Mouse (Mus musculus) embryonic facial prominence, embryonic 10.5 days (tissue): ENCODE results near the gene Cux1. TPM values are rescaled to one million over a fixed set of nuclear protein-coding genes. Genes with fewer than 3 reads are reported as not detected.

Experiments used
- DNase-seq: peaks from one replicate; pipeline ENCODE4 v3.0.0-alpha.2; 2017; ENCODE audit warnings: low spot score
- H3K27ac ChIP-seq: fragments of 300-500 bp; sonication (generic); replicated peaks from 2 replicates; pipeline ENCODE4 v1.5.1; 2016; ENCODE audit warnings: mild to moderate bottlenecking
- H3K27me3 ChIP-seq: fragments of 300-500 bp; sonication (generic); replicated peaks from 2 replicates; pipeline ENCODE4 v1.6.1; 2016; ENCODE audit warnings: low read depth, mild to moderate bottlenecking; ENCODE audit not compliant: poor library complexity, severe bottlenecking
- H3K36me3 ChIP-seq: fragments of 300-500 bp; sonication (generic); replicated peaks from 2 replicates; pipeline ENCODE4 v1.6.1; 2016; ENCODE audit warnings: mild to moderate bottlenecking, moderate library complexity
- H3K4me1 ChIP-seq: fragments of 300-500 bp; sonication (generic); 2 replicates; pipeline ENCODE4 v1.6.1; 2016
- H3K4me3 ChIP-seq: fragments of 300-500 bp; sonication (generic); 2 replicates; pipeline ENCODE4 v1.5.1; 2016; ENCODE audit warnings: mild to moderate bottlenecking, moderate library complexity
- H3K9me3 ChIP-seq: fragments of 300-500 bp; sonication (generic); 2 replicates; pipeline ENCODE4 v1.6.1; 2016; ENCODE audit warnings: mild to moderate bottlenecking
- WGBS: fragments of 180-500 bp; shearing (Covaris S2); methylation state at CpG from one replicate; pipeline ENCODE4 v1.1.7; 2016; 5-methylcytosine and 5-hydroxymethylcytosine counted together
- polyA plus RNA-seq: library from polyadenylated mRNA; unstranded; fragments of >200 nt; fragmentation: Nextera tagmentation; extraction: Ambion mirVana; gene quantifications from 2 replicates; pipeline ENCODE4 v1.2.1, GENCODE M21; 2016

Cux1 gene
- polyA plus RNA-seq, 1 experiment from 2014 or later = 75.3 TPM

DNA sequence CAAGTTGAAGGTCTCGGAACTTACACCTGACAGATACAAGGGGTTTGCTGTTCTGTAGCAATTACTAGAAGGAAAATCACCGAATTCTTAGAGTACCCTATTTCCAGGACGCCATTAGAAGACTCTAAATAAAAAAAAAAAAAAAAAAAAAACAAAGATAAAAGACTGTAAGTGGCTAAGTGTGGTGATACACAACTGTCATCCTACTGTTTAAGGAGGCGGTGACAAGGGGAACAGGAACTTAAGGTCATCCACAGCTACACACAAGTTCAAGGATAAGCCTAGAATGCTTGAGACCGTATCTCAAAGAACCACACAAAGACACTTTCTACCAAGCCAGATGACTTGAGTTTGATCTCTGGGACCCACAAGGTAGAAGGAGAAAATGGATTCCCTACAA is 56.7 kb downstream of the Cux1 start:
- no peak for DNase-seq
- Histone ChIP-seq H3K4me3 (no peak overlapping the region), H3K36me3 (peaks cover 7% of the 10 kb centered on the region), H3K27ac (no peak overlapping the region), H3K4me1 (peaks cover 20% of the 10 kb centered on the region), H3K9me3 (no peaks in the 10 kb centered on the region), H3K27me3 (no peaks in the 10 kb centered on the region)
- WGBS = 90% methylated on average over 5 of the region's 5 CpGs

DNA sequence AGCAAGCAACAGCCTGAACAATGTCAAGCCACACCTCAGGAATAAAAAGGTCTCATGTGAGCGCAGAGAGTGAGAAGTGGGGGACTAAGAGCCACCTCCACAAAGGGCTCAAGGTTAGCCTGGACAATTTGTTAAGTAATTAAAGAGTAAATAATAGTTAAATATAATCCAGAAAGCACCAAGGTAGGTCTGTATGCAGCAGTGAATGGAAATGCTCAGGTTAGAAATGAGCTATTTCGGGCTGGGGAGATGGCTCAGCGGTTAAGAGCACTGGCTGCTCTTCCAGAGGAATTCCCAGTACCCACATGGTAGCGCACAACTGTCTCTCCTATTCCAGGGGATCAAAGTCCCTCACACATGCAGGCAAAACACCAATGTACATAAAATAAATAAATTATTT is 59.7 kb downstream of the Cux1 start:
- Histone ChIP-seq H3K36me3 (no peaks in the 10 kb centered on the region), H3K27me3 (no peaks in the 10 kb centered on the region), H3K27ac (no peak overlapping the region), H3K4me3 (no peak overlapping the region), H3K9me3 (no peaks in the 10 kb centered on the region), H3K4me1 (peaks cover 40% of the 10 kb centered on the region)
- no peak for DNase-seq
- 93% methylated on average over 4 of the region's 4 CpGs for WGBS

GRCm38 (mm10) chr5:136506262-136506661 is 61.0 kb downstream of the Cux1 start:
- Histone ChIP-seq H3K9me3 (no peaks in the 10 kb centered on the region), H3K4me3 (no peak overlapping the region), H3K36me3 (no peaks in the 10 kb centered on the region), H3K27ac (no peak overlapping the region), H3K27me3 (no peaks in the 10 kb centered on the region), H3K4me1 (peaks cover 49% of the 10 kb centered on the region)
- WGBS = 88% methylated on average over 1 of the region's 1 CpGs
- no peak for DNase-seq

- 28% methylated on average over 5 of the region's 5 CpGs for WGBS
- Histone ChIP-seq H3K27me3 (no peaks in the 10 kb centered on the region), H3K9me3 (no peaks in the 10 kb centered on the region), H3K4me3 (no peak overlapping the region), H3K4me1 (peaks cover 69% of the 10 kb centered on the region), H3K27ac (no peak overlapping the region), H3K36me3 (no peaks in the 10 kb centered on the region)
- peak; percentile 69 for DNase-seq
These were observed 64.7 kb downstream of the Cux1 start for GRCm38 (mm10) chr5:136502491-136503086.

GRCm38 (mm10) chr5:136500307-136500871 is 66.9 kb downstream of the Cux1 start:
- whole genome bisulfite sequencing = 48% methylated on average over 6 of the region's 6 CpGs

DNA sequence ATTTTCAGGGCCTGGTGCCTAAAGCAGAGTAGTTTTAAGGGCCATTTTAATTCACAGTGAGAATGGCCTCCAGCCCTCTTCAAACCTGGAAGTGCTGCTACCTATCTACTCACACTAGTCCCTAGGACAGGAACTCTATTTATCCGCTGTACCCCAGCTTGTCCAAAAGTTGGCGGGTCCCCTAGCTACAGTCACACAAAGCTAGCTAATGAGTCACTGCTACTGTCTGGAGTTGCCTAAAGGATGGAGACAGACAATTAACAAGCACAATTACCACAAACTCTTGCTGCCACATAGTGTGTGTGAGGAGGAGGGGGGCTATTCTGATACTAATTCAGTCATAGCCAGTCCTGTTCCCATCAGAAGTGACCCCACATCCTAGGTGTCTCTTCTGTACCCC is 68.0 kb downstream of the Cux1 start:
- Histone ChIP-seq H3K36me3 (no peaks in the 10 kb centered on the region), H3K27me3 (no peaks in the 10 kb centered on the region), H3K9me3 (no peaks in the 10 kb centered on the region), H3K4me1 (peaks cover 60% of the 10 kb centered on the region), H3K4me3 (no peak overlapping the region), H3K27ac (no peak overlapping the region)
- no peak for DNase-seq
- WGBS = 82% methylated on average over 2 of the region's 2 CpGs

More at GRCm38 (mm10) chr5:136500307-136500871, 66.9 kb downstream of the Cux1 start:
- H3K36me3 ChIP-seq = no peaks in the 10 kb centered on the region
- H3K27me3 ChIP-seq = no peaks in the 10 kb centered on the region
- no peak overlapping the region for H3K27ac ChIP-seq
- H3K4me3 ChIP-seq = no peak overlapping the region
- no peak for DNase-seq
- peaks cover 63% of the 10 kb centered on the region for H3K4me1 ChIP-seq
- no peaks in the 10 kb centered on the region for H3K9me3 ChIP-seq

DNA sequence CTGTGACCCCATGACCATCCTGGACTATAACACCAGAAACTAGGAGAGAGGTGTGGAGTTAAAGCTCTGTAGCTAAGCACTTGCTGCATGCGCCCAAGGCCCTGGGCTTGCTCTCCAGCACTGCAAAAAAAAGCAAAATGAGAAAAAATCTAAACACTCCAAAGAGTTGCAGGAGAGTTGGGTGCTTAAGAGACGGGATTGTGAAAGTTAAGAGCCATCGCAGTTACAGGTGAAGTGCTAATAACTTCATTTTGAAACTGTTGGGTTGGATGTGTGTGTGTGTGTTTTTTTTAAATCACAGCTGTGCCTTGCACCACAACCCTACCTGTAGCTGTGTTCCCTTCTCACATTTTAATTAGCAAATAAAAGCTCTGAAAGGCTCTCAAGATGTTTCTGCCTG is 68.5 kb downstream of the Cux1 start:
- peaks cover 57% of the 10 kb centered on the region for H3K4me1 ChIP-seq
- no peaks in the 10 kb centered on the region for H3K27me3 ChIP-seq
- no peaks in the 10 kb centered on the region for H3K9me3 ChIP-seq
- no peak overlapping the region for H3K27ac ChIP-seq
- 93% methylated on average over 3 of the region's 3 CpGs for WGBS
- no peak overlapping the region for H3K4me3 ChIP-seq
- no peak for DNase-seq
- H3K36me3 ChIP-seq = no peaks in the 10 kb centered on the region

DNA sequence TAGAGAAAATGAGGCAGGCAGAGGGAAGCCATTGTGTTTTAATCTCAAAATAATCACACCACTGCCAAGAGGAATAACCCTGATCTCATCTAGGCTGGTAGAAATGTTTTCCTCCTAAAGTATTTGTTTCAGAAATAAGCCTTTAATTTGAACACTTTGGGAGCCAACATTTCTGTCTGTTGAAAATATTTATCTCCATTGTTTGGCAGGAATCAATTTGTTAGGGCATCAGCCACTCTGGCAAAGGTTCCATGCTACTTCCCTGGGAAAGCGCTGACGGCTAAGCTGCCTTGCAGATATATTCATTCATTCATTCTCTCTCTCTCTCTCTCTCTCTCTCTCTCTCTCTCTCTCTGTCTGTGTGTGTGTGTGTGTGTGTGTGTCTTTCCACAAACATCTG is 70.0 kb downstream of the Cux1 start:
- WGBS = 95% methylated on average over 2 of the region's 2 CpGs
- H3K9me3 ChIP-seq = no peaks in the 10 kb centered on the region
- H3K4me1 ChIP-seq = peaks cover 53% of the 10 kb centered on the region
- no peak for DNase-seq
- H3K4me3 ChIP-seq = no peak overlapping the region
- no peaks in the 10 kb centered on the region for H3K27me3 ChIP-seq
- no peak overlapping the region for H3K27ac ChIP-seq
- H3K36me3 ChIP-seq = no peaks in the 10 kb centered on the region

- H3K9me3 ChIP-seq = no peaks in the 10 kb centered on the region
- H3K27ac ChIP-seq = no peak overlapping the region
- H3K27me3 ChIP-seq = no peaks in the 10 kb centered on the region
- WGBS = 88% methylated on average over 3 of the region's 3 CpGs
- H3K4me1 ChIP-seq = peaks cover 39% of the 10 kb centered on the region
- no peak overlapping the region for H3K4me3 ChIP-seq
- DNase-seq = no peak
- no peaks in the 10 kb centered on the region for H3K36me3 ChIP-seq
These were observed 71.7 kb downstream of the Cux1 start for GRCm38 (mm10) chr5:136495581-136495980.

DNA sequence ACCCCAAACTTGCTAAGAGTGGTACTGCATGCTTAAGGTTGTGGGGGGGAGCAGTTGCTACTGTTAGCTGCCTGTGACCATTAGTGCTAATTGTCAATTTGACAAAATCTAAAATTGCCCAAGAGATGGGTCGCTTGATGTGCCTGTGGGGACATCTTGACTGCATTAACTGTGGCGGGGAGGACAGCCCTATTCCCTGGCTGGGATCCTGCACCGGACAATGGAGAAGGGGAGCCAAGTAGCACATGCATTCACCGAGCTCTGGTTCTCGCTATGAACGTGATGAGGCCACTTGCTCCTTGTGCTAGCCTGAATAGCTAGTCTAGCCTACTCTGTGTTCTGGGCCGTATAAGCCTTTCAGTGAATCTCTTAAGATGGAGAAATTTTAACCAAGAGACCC is 72.4 kb downstream of the Cux1 start:
- 63% methylated on average over 7 of the region's 7 CpGs for WGBS
- no peak for DNase-seq
- Histone ChIP-seq H3K27ac (no peak overlapping the region), H3K4me3 (no peak overlapping the region), H3K4me1 (peaks cover 39% of the 10 kb centered on the region), H3K36me3 (no peaks in the 10 kb centered on the region), H3K9me3 (no peaks in the 10 kb centered on the region), H3K27me3 (no peaks in the 10 kb centered on the region)

DNA sequence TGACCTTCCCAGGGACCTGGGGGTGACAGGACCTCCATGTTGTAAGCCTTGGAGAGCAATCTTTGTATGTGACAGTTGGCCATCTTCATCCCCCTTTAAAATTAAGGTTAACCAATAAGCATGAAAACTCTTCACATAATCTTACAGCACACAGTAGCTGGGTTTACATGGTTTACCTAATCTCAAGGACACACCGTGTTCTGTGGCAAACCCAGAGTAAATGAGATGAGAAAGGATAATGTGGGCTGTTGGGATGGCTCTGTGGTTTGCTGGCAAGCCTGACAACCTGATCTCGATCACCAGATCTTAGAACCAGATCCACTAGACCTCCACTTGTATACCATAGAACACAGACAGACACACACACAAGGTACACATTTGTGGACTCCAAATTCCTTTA is 73.0 kb downstream of the Cux1 start:
- no peaks in the 10 kb centered on the region for H3K9me3 ChIP-seq
- H3K36me3 ChIP-seq = no peaks in the 10 kb centered on the region
- no peak overlapping the region for H3K4me3 ChIP-seq
- WGBS = 89% methylated on average over 2 of the region's 2 CpGs
- DNase-seq = no peak
- no peak overlapping the region for H3K27ac ChIP-seq
- peaks cover 39% of the 10 kb centered on the region for H3K4me1 ChIP-seq
- no peaks in the 10 kb centered on the region for H3K27me3 ChIP-seq

- Histone ChIP-seq H3K27me3 (no peaks in the 10 kb centered on the region), H3K36me3 (peaks cover 13% of the 10 kb centered on the region), H3K4me1 (peaks cover 46% of the 10 kb centered on the region), H3K27ac (no peak overlapping the region), H3K4me3 (no peak overlapping the region), H3K9me3 (no peaks in the 10 kb centered on the region)
- 67% methylated on average over 5 of the region's 5 CpGs for WGBS
- DNase-seq = no peak
These were observed 77.8 kb downstream of the Cux1 start for GRCm38 (mm10) chr5:136489450-136489849.

GRCm38 (mm10) chr5:136488721-136489120 is 78.6 kb downstream of the Cux1 start:
- Histone ChIP-seq H3K36me3 (peaks cover 20% of the 10 kb centered on the region), H3K4me3 (no peak overlapping the region), H3K4me1 (peaks cover 43% of the 10 kb centered on the region), H3K27me3 (no peaks in the 10 kb centered on the region), H3K9me3 (no peaks in the 10 kb centered on the region), H3K27ac (no peak overlapping the region)
- 85% methylated on average over 3 of the region's 3 CpGs for WGBS
- no peak for DNase-seq
